In genomic region chr5:99388131-99388530, GRCm38 (mm10) we compare ENCODE assay signal across 16 mouse cellular contexts.
A peak's percentile ranks its signal among the peaks of the same experiment; 100 is the strongest.
DNase-seq lines count a peak whose midpoint lies in the region; ATAC-seq and TF ChIP-seq lines count a peak whose summit lies in the region.
"Had no signal": no experiment of that assay in that cellular context is flagged by ENCODE, and none has a peak within 500 bp of the region (broad histone marks: within the 10 kb centered on the region; RNA-seq: fewer than 3 reads in every experiment).

No protein-coding gene starts in this region.

- no peak overlapping the region for H3K27ac ChIP-seq in gastrocnemius, adult 2 months
- H3K27ac ChIP-seq in kidney, embryonic 16.5 days (ENCODE audit: low read length), result no peak overlapping the region
- H3K27ac ChIP-seq in neural tube, embryonic 15.5 days (replicated peaks), result no peak overlapping the region
- peak overlapping the region; percentile 46 for H3K27ac ChIP-seq in stomach, postnatal 0 days (replicated peaks)
- H3K27ac ChIP-seq: embryonic facial prominence, embryonic 13.5 days; forebrain, embryonic 12.5 days; hindbrain, embryonic 10.5 days; liver, embryonic 14.5 days had no signal

- no peak for ATAC-seq in kidney, embryonic 16.5 days (ENCODE audit: low FRiP score, low TSS enrichment)
- no peak for ATAC-seq in neural tube, embryonic 15.5 days (ENCODE audit: low FRiP score)
- ATAC-seq in stomach, postnatal 0 days (ENCODE audit: low FRiP score, low TSS enrichment), result no peak

- no peaks in the 10 kb centered on the region for H3K36me3 ChIP-seq in kidney, embryonic 16.5 days (ENCODE audit: insufficient read depth, low read length)
- no peaks in the 10 kb centered on the region for H3K36me3 ChIP-seq in neural tube, embryonic 15.5 days
- no peaks in the 10 kb centered on the region for H3K36me3 ChIP-seq in stomach, postnatal 0 days (ENCODE audit: control insufficient read depth, insufficient read depth, low read length)
- H3K36me3 ChIP-seq: embryonic facial prominence, embryonic 13.5 days; forebrain, embryonic 12.5 days; hindbrain, embryonic 10.5 days had no signal

- intact Hi-C loops in gastrocnemius, adult 2 months (cut with DNase I), result no loop called here

- no peaks in the 10 kb centered on the region for H3K9me3 ChIP-seq in kidney, embryonic 16.5 days (ENCODE audit: low read length)
- H3K9me3 ChIP-seq in neural tube, embryonic 15.5 days (replicated peaks), result no peaks in the 10 kb centered on the region
- H3K9me3 ChIP-seq in stomach, postnatal 0 days (ENCODE audit: control insufficient read depth, low read length), result no peaks in the 10 kb centered on the region
- H3K9me3 ChIP-seq: embryonic facial prominence, embryonic 13.5 days; forebrain, embryonic 12.5 days; hindbrain, embryonic 10.5 days; megakaryocyte, embryonic 14.5 days had no signal

- no peak overlapping the region for H3K4me2 ChIP-seq in kidney, embryonic 16.5 days (replicated peaks; ENCODE audit: low read depth, low read length)
- no peak overlapping the region for H3K4me2 ChIP-seq in neural tube, embryonic 15.5 days
- H3K4me2 ChIP-seq in stomach, postnatal 0 days (replicated peaks; ENCODE audit: low read depth), result no peak overlapping the region
- H3K4me2 ChIP-seq: embryonic facial prominence, embryonic 13.5 days; forebrain, embryonic 12.5 days had no signal

- WGBS in kidney, embryonic 16.5 days, result 77% methylated on average over 5 of the region's 5 CpGs
- 55% methylated on average over 5 of the region's 5 CpGs for WGBS in neural tube, embryonic 15.5 days
- 72% methylated on average over 5 of the region's 5 CpGs for WGBS in stomach, postnatal 0 days

- TF ChIP-seq EP300 in stomach, postnatal 0 days (optimal IDR thresholded peaks at IDR 0.05), result no peak

- no peak overlapping the region for H3K9ac ChIP-seq in kidney, embryonic 16.5 days (replicated peaks; ENCODE audit: low read length)
- no peak overlapping the region for H3K9ac ChIP-seq in neural tube, embryonic 15.5 days (replicated peaks)
- no peak overlapping the region for H3K9ac ChIP-seq in stomach, postnatal 0 days (ENCODE audit: low read length)
- H3K9ac ChIP-seq: embryonic facial prominence, embryonic 13.5 days; forebrain, embryonic 12.5 days; liver, embryonic 14.5 days had no signal

- H3K27me3 ChIP-seq in kidney, embryonic 16.5 days (ENCODE audit: insufficient read depth, low read length), result 0 out of 2 replicates have a peak, but pooled peaks cover 9% of the 10 kb centered on the region
- H3K27me3 ChIP-seq in neural tube, embryonic 15.5 days (replicated peaks), result peaks cover 5% of the 10 kb centered on the region; the same call in 1 of the 2 replicates
- H3K27me3 ChIP-seq in stomach, postnatal 0 days (ENCODE audit: control insufficient read depth, insufficient read depth, low read length), result no peaks in the 10 kb centered on the region

- peak; percentile 34 for DNase-seq in gastrocnemius, adult 2 months
- DNase-seq in gastrocnemius, adult 8-10 months (ENCODE audit: low spot score in 2 of 2), result no peak
- DNase-seq in kidney, postnatal 10 days, result peak; percentile 30
- DNase-seq in neural tube, embryonic 10.5 days (ENCODE audit: extremely low spot score, low spot score), result peak; percentile 12
- no peak for DNase-seq in stomach, postnatal 0 days (ENCODE audit: low spot score)
- no peak for DNase-seq in adrenal gland, postnatal 4 days (ENCODE audit: low spot score in 2 of 2)
- DNase-seq: B cell, adult 2 months; cerebellum, postnatal 36 days; thymus, adult 2 months had no signal

- TF ChIP-seq CTCF in gastrocnemius, adult 2 months (IDR thresholded peaks at IDR 0.05), result no peak
- TF ChIP-seq CTCF in stomach, postnatal 0 days (IDR thresholded peaks at IDR 0.05; ENCODE audit: low read depth), result no peak

- peaks cover 47% of the 10 kb centered on the region for H3K4me1 ChIP-seq in kidney, embryonic 16.5 days (ENCODE audit: insufficient read depth, low read length)
- peaks cover 20% of the 10 kb centered on the region for H3K4me1 ChIP-seq in neural tube, embryonic 15.5 days
- 0 out of 2 replicates have a peak, but pooled peaks cover 3% of the 10 kb centered on the region for H3K4me1 ChIP-seq in stomach, postnatal 0 days (replicated peaks; ENCODE audit: control insufficient read depth, insufficient read depth)

- no peak overlapping the region for H3K4me3 ChIP-seq in gastrocnemius, adult 2 months
- no peak overlapping the region for H3K4me3 ChIP-seq in kidney, embryonic 16.5 days (ENCODE audit: low read length)
- no peak overlapping the region for H3K4me3 ChIP-seq in neural tube, embryonic 15.5 days (replicated peaks)
- H3K4me3 ChIP-seq in stomach, postnatal 0 days (ENCODE audit: low read depth, low read length), result no peak overlapping the region
- H3K4me3 ChIP-seq: embryonic facial prominence, embryonic 13.5 days; forebrain, embryonic 12.5 days; hindbrain, embryonic 10.5 days; megakaryocyte, embryonic 14.5 days had no signal

Comparison
In these comparisons a context has a peak if more than half of its experiments do, and no peak if none do; other contexts are left out.
1. DNase-seq: peak in gastrocnemius, adult 2 months (single experiment), kidney, postnatal 10 days (single experiment) and neural tube, embryonic 10.5 days (single experiment); none in gastrocnemius, adult 8-10 months (0 of 2), stomach, postnatal 0 days (single experiment) and adrenal gland, postnatal 4 days (0 of 2).